Mouse (Mus musculus): ENCODE data around the gene Rhpn2. TPM values are rescaled to one million over a fixed set of nuclear protein-coding genes. Genes with fewer than 3 reads are reported as not detected.

Gene Rhpn2
- total RNA-seq, 2 experiments from 2014 or later, result 3.5 to 5.6 TPM

GRCm38 (mm10) chr7:35344785-35345330 lies 10.9 kb downstream of the Rhpn2 start:
- no peak for DNase-seq

DNA sequence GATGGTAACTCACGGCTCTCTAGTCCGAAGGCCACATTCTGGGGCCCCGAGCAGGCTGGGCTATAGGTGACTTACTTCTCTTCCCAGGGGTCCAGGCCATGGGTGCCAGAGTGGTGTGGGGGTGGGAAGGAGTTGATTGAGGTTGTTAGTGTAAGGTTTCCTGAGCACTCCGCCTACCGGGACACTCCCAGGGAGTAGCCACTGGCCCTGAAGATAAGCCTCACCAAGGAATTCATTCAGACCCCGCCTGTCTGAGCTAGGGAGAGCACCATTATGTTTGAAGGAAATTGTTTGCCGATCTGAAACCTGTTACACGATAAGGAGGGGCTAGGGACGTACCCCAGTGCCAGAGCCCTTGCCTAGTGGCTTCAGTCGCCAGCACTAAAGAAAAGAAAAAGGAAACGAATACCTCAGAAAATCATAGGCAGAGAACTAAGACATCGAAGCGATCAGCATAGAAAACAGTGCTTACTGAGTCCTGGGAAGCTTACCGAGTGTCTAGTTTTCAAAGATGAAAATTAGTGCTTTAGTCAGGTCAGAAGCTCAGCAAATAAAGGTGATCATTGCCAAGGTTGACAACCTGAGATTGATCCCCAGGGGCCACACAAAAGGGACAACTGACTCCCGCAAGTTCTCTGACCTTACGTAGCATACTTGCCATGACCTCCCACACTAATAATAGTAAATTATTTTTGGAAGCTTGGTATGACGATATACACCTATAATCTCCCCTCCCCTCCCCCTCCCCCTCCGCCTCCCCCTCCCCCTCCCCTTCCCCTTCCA lies 14.1 kb downstream of the Rhpn2 start:
- no peak for DNase-seq
- intact Hi-C loops (cut with DNase I), result no loop called here

More at GRCm38 (mm10) chr7:35344785-35345330, 10.9 kb downstream of the Rhpn2 start:
- intact Hi-C loops (cut with DNase I), result no loop called here

GRCm38 (mm10) chr7:35349022-35349421 lies 15.1 kb downstream of the Rhpn2 start:
- no peak for DNase-seq
- intact Hi-C loops (cut with DNase I), result no loop called here

DNA sequence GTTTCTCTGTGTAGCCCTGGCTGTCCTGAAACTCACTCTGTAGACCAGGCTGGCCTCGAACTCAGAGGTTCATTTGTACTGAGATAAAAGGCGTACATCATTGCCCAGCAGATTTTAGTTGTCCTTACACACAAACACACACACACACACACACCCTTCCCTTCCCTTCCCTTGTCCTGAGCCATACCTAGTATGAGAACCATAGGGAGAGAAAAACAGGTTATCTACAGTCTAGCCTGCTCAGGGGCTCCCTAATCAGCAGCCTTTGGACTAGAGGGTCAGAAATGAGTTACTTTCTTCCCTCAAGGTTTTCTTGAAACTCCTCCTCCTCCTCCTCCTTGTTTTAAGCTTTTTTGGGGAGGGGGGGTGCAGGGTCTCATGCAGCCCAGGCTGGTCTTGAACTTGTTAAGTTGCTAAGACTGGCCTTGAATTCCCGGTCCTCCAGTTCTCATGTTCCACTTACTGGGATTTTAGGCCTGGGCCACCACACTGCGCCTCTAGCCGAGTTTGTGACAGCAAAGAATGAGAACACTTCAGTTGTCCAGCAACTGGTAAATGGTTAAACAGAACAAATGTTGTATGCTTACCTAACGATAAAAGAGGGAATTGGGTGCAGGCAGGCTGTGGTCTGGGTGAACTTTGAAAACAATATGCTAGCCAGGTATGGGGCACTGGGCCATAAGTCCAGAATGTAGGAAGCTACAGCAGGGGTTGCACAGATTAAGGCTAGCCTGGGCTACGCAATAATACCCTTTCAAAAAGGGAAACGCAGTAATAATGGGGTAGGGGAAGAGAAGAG lies 16.1 kb downstream of the Rhpn2 start:
- intact Hi-C loops (cut with DNase I), result no loop called here
- no peak for DNase-seq

DNA sequence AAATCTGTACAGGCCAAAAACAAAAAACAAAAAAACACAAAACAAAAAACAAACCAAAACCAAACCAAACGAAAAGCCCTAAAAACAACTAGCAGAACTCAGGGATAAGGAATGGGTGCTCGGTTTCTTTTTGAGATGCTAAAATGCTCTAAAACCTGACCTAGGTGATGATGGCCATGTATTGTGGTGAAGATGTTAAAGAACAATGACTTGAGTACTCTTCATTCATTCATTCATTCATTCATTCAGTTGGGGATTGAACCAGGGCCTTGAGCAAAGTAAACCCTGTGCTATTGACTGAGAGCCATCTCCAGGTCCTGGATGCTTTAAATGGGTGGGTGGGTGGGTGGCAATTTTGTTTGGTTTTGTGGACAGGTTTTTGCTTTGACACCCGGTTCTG lies 17.2 kb downstream of the Rhpn2 start:
- DNase-seq, result no peak
- intact Hi-C loops (cut with DNase I), result no loop called here

DNA sequence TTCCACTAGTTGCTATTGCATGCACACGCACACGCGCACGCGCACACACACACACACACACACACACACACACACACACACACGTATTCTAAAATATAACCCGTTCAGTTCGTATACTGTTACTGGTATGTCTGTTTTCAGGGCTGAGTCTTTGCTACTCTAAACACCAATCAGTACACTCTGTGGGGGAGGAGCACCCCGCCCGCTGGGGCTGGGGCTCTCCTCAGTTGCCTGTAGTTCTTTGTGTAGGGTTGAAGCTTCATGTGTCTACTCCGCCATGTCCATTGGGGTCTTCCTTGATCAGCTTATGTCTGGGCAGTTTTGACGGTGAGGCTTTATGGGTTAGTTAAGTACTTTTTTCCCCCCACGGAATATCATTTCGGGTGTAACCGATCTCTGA lies 19.3 kb downstream of the Rhpn2 start:
- no peak for DNase-seq
- intact Hi-C loops (cut with DNase I), result no loop called here

- DNase-seq, result no peak
- intact Hi-C loops (cut with DNase I), result no loop called here
These were observed 21.4 kb downstream of the Rhpn2 start for GRCm38 (mm10) chr7:35355303-35355872.

- no peak for DNase-seq
- intact Hi-C loops (cut with DNase I), result no loop called here
These were observed 23.7 kb downstream of the Rhpn2 start for GRCm38 (mm10) chr7:35357621-35358020.

GRCm38 (mm10) chr7:35362253-35362652 lies 28.3 kb downstream of the Rhpn2 start:
- intact Hi-C loops (cut with DNase I), result no loop called here
- DNase-seq, result no peak

- intact Hi-C loops (cut with DNase I), result no loop called here
These were observed 28.9 kb downstream of the Rhpn2 start for GRCm38 (mm10) chr7:35362868-35363267.

GRCm38 (mm10) chr7:35365161-35365910 lies 31.4 kb downstream of the Rhpn2 start:
- intact Hi-C loops (cut with DNase I), result no loop called here

More at GRCm38 (mm10) chr7:35362868-35363267, 28.9 kb downstream of the Rhpn2 start:
- DNase-seq, result no peak

GRCm38 (mm10) chr7:35371096-35371495 lies 37.1 kb downstream of the Rhpn2 start:
- intact Hi-C loops (cut with DNase I), result no loop called here
- no peak for DNase-seq

More at GRCm38 (mm10) chr7:35365161-35365910, 31.4 kb downstream of the Rhpn2 start:
- no peak for DNase-seq

DNA sequence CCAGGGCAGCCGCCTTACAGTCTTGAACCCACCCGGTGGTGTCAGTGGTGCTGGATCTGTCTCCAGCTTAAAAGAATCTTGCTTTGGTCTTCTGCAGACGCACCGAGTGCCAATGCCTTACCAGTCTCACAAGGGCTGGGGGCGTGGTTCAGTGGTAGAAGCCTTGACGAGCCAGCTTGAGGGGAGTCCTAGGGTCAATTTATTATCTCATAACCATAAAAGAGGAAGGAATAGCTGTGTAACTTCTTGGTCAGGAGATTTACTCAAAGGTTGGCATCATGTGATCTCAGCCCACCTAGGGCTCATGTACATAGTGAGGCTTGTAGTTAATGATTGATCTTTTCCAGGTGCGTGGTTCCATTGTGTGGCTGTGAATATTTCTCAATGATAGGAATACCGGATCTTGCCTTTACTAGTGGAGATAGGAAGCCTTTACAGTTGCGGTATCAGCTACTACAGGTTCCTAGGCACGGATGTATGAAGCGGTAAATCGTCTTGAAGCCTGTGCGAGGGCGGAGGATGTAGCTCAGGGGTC lies 38.6 kb downstream of the Rhpn2 start:
- intact Hi-C loops (cut with DNase I), result no loop called here
- no peak for DNase-seq

- no peak for DNase-seq
- intact Hi-C loops (cut with DNase I), result no loop called here
These were observed 39.4 kb downstream of the Rhpn2 start for GRCm38 (mm10) chr7:35373146-35373989.

DNA sequence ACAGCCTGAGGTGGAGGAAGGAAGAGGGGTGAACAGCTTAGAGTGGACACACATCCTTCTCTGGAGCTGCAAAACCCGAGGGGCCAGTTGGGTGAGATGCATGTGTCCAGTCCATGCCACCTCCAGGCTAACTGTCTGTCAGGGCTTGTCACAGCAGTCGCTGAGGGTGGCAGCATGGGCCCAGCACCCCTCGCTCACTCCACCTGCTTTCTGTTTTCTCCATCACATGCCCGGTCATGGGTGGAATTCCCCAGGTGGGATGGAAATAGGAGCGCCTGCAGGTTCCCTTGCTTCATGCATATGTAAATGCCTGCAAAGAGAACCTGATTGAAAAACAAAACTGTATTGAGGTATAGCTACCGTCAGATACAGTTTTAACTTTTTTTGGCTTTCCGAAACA lies 40.3 kb downstream of the Rhpn2 start:
- intact Hi-C loops (cut with DNase I), result no loop called here
- DNase-seq, result no peak

GRCm38 (mm10) chr7:35376623-35377022 lies 42.7 kb downstream of the Rhpn2 start:
- no peak for DNase-seq

DNA sequence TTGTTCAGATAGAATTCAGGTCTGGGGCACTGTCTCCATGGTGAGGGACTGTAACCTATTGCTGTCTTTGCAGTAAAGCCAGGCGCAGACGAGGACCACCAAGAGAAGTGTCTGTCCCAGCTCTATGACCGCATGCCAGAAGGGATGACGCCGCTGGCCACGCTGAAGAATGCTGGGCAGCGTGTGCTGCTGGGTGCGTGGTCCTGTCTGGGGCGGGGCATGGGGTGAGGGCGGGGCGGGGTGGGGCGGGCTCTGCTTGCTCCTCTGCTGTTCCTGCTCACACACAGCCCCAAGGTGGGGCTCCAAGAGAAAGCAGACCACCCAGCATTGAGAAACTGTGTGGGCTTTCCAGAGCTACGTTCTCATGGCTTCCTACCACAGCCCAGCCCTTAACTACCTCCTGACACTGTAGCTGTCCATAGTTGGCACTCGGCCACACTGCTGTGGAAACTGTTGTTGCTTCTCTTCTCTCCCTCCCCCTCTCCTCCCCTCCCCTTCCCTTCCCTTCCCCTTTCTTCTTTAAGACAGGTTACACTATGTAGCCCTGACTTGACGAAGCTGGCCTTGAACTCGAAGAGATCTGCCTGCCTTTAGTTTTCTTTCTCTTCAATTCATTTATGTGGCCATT lies 45.6 kb downstream of the Rhpn2 start:
- DNase-seq, result peak in 1 of 2 experiments; percentile 29
- intact Hi-C loops (cut with DNase I), result loop anchor here (5.0 kb wide), 1 partner anchor 42 kb away; no protein-coding TSS in a partner anchor

More at GRCm38 (mm10) chr7:35376623-35377022, 42.7 kb downstream of the Rhpn2 start:
- intact Hi-C loops (cut with DNase I), result loop anchor here (5.0 kb wide), 1 partner anchor 39 kb away; no protein-coding TSS in a partner anchor

DNA sequence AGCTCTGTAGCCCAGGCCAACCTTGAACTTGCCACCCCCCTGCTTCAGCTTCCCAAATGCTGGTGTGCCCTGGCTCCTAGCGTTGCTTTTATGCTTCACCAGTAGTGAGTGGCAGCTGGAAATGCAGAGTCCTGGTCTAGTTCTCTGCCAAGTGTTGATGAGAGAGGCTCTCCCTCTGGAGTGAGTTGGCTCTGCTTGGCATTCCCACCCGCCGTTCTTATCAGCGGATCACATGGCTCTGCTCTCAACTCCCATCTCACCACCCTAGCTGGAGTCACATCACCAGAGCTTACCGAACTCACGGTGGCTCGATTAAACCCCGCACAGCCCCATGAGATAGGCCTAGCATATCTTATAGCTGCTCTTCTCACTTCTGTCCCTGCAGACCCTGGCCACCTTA lies 46.4 kb downstream of the Rhpn2 start:
- intact Hi-C loops (cut with DNase I), result no loop called here
- peak; percentile 56 to 64 for DNase-seq

- no peak for DNase-seq
- intact Hi-C loops (cut with DNase I), result no loop called here
These were observed 47.9 kb downstream of the Rhpn2 start for GRCm38 (mm10) chr7:35381861-35382260.

Measured in heart, postnatal 10 days (tissue).